Mouse (Mus musculus) heart, adult 2 months (tissue): Measurements from ENCODE around the gene Irx6. TPM values are rescaled to one million over a fixed set of nuclear protein-coding genes. Genes with fewer than 3 reads are reported as not detected.
A peak's percentile ranks its signal among the peaks of the same experiment; 100 is the strongest.

Experiments used
- DNase-seq, 2 experiments: peaks; one replicate each; pipeline ENCODE4 v3.0.0; 2021
- H3K27ac ChIP-seq: fragments of 200-600 bp; 2 replicates; pipeline ENCODE4 v1.8.1; 2022
- H3K27me3 ChIP-seq: fragments of 200-500 bp; 2 replicates; pipeline ENCODE4 v1.6.1; 2012; ENCODE audit warnings: mild to moderate bottlenecking, low read length, inconsistent platforms, mixed read lengths; ENCODE audit not compliant: control insufficient read depth, insufficient read depth
- H3K36me3 ChIP-seq: fragments of 200-500 bp; 2 replicates; pipeline ENCODE4 v1.6.1; 2012; ENCODE audit warnings: low read length, inconsistent platforms; ENCODE audit not compliant: control insufficient read depth, insufficient read depth
- H3K4me1 ChIP-seq: fragments of 200-500 bp; 2 replicates; pipeline ENCODE4 v1.6.1; 2011; ENCODE audit warnings: low read length; ENCODE audit not compliant: control insufficient read depth, insufficient read depth
- H3K4me3 ChIP-seq: fragments of 200-600 bp; 2 replicates; pipeline ENCODE4 v1.8.1; 2022
- H3K79me2 ChIP-seq: fragments of 200-500 bp; replicated peaks from 2 replicates; pipeline ENCODE4 v1.6.1; 2012; ENCODE audit warnings: mild to moderate bottlenecking, inconsistent platforms, low read length, moderate library complexity, mixed read lengths; ENCODE audit not compliant: control insufficient read depth, insufficient read depth
- H3K9ac ChIP-seq: fragments of 200-500 bp; 2 replicates; pipeline ENCODE4 v1.6.1; 2012; ENCODE audit warnings: low read depth, mild to moderate bottlenecking, control low read depth, inconsistent platforms, low read length, mixed read lengths
- CTCF ChIP-seq: fragments of 200-600 bp; IDR thresholded peaks from 2 replicates; pipeline ENCODE4 v1.8.1; 2022; ENCODE audit warnings: antibody characterized with exemption, mild to moderate bottlenecking, moderate library complexity
- EP300 ChIP-seq: fragments of 200-500 bp; IDR thresholded peaks from 2 replicates; pipeline ENCODE4 v1.6.1; 2011; ENCODE audit warnings: low read depth, low read length, control low read depth; ENCODE audit not compliant: insufficient read depth
- POLR2A ChIP-seq: fragments of 200-500 bp; IDR thresholded peaks from 2 replicates; pipeline ENCODE4 v1.6.1; 2011; ENCODE audit warnings: mild to moderate bottlenecking, low read depth, low read length, control low read depth; ENCODE audit not compliant: insufficient read depth
- WGBS: fragments of 180-500 bp; shearing (Covaris S2); methylation state at CpG from one replicate; pipeline ENCODE4 v1.1.7; 2018; 5-methylcytosine and 5-hydroxymethylcytosine counted together
- intact Hi-C: fragments of 180-260 bp; cut with DNase I; formaldehyde crosslinking; loops from one replicate; pipeline ENCODE4 v1.15.1; 2025
- polyA plus RNA-seq: library from polyadenylated mRNA; depleted of rRNA; stranded (reverse); fragments of >200 nt; gene quantifications from 2 replicates; pipeline ENCODE4 v1.2.3, GENCODE M21; 2012
- total RNA-seq, 2 experiments: library from RNA; stranded (reverse); gene quantifications; 2 replicates each; pipeline ENCODE4 v1.2.3; 2021

The Irx6 gene
- total and polyA plus RNA-seq, 3 experiments: 0.04 TPM; not detected in 2

DNA sequence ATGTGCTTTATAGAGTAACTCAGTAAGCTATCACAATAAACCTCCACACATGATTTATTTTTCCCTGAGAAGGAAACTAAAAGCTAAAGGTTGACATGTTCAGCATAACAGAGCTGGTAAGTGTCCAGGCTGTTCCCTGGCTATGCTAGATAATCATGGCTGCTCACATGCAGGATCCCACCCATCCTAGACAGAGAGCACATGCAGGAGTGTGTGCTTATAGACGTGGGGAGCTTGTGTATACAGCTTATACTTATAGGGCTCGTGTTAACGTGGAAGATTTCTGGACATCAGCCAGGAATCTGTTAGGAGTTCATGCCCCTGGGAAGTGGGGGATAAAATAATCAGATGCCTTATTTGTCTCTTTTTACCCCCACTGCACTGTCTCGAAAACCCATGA lies 9.9 kb upstream of the Irx6 start:
- no peaks in the 10 kb centered on the region for H3K27me3 ChIP-seq
- TF ChIP-seq CTCF: no peak
- TF ChIP-seq EP300: no peak
- TF ChIP-seq POLR2A: no peak
- WGBS: 42% methylated on average over 4 of the region's 4 CpGs
- no peaks in the 10 kb centered on the region for H3K4me1 ChIP-seq
- no peak overlapping the region for H3K4me3 ChIP-seq
- H3K36me3 ChIP-seq: no peaks in the 10 kb centered on the region
- H3K27ac ChIP-seq: no peak overlapping the region
- intact Hi-C loops: no loop called here
- no peaks in the 10 kb centered on the region for H3K79me2 ChIP-seq
- H3K9ac ChIP-seq: no peak overlapping the region
- DNase-seq: no peak

DNA sequence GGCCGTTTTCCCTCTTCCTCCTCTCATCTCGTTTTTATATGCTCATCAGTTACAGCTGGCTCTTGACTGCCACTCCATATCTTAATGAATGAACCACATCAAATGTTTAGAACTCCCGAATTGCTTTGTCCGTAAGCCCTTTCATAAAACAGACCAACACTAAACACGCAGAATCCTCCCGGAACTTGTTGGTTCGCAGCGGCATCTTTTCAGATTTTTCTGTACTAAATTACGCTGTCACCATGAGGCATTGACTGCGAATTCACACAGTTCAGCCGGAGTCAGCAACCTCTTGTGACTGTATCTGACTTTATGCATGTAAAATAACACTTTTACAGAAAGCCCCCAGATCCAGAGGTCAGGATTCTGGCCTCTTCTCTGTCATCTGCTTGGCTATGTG lies 3.9 kb upstream of the Irx6 start:
- WGBS: 78% methylated on average over 11 of the region's 11 CpGs

DNA sequence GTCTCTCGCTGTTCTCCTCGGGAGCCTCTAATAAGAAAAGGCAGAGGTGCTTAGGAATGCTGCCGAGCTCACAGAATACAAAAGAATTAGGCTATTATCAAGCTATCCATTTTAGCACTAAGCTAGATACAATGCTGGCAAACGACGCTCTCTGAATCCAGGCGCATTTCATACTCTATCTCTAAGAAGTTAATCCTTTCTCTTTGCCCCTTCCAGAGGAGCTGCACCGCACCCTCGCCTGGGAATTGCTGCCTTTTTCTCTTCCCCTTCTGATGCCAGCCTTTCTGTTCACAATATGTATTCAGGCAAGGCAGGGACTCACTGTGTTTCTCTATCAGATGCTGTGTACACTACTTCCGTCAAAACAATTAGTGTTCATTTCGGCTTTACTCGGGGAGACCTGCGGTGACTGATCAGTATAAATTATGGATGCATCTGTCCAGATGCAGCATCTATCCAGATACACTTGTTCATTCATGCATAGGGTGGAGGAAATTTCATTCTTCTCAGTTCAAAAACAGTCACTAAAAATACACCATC lies 3.4 kb upstream of the Irx6 start:
- DNase-seq: no peak
- Histone ChIP-seq H3K4me3 (no peak overlapping the region), H3K79me2 (no peaks in the 10 kb centered on the region), H3K27ac (no peak overlapping the region), H3K27me3 (peaks cover 5% of the 10 kb centered on the region), H3K9ac (no peak overlapping the region), H3K36me3 (no peaks in the 10 kb centered on the region), H3K4me1 (no peaks in the 10 kb centered on the region)
- intact Hi-C loops: no loop called here
- WGBS: 63% methylated on average over 12 of the region's 12 CpGs
- no peak for TF ChIP-seq CTCF
- TF ChIP-seq POLR2A: no peak
- no peak for TF ChIP-seq EP300

More for the DNA sequence above, 3.9 kb upstream of the Irx6 start:
- Histone ChIP-seq H3K36me3 (no peaks in the 10 kb centered on the region), H3K4me1 (no peaks in the 10 kb centered on the region), H3K9ac (no peak overlapping the region), H3K27me3 (peaks cover 5% of the 10 kb centered on the region), H3K79me2 (no peaks in the 10 kb centered on the region), H3K4me3 (no peak overlapping the region), H3K27ac (no peak overlapping the region)
- TF ChIP-seq EP300 (no peak), CTCF (no peak), POLR2A (no peak)
- DNase-seq: no peak
- intact Hi-C loops: no loop called here

DNA sequence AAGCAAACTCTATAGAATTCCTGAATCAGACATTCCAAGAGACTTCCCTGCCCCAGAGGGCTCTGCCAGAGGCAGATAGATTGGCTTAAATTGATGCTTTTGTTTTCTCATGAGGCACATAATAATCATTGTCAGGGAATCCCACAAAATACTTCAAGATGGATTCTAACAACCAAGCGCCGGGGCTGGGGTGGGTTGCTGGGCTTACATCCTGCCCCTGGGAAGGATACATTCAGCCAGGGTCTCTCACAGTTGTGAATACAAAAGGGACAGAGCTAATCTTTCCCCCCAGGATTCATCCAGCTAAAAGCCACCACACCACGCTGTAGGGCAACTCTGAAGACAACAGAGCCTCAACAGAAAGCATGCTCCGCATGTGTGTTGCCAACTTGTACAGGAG lies 2.2 kb upstream of the Irx6 start:
- no peak for TF ChIP-seq POLR2A
- TF ChIP-seq CTCF: no peak
- no peak for TF ChIP-seq EP300
- DNase-seq: no peak
- Histone ChIP-seq H3K9ac (no peak overlapping the region), H3K27ac (no peak overlapping the region), H3K4me1 (no peaks in the 10 kb centered on the region), H3K4me3 (no peak overlapping the region), H3K36me3 (no peaks in the 10 kb centered on the region), H3K79me2 (no peaks in the 10 kb centered on the region), H3K27me3 (peaks cover 7% of the 10 kb centered on the region)
- intact Hi-C loops: no loop called here
- WGBS: 89% methylated on average over 4 of the region's 4 CpGs

DNA sequence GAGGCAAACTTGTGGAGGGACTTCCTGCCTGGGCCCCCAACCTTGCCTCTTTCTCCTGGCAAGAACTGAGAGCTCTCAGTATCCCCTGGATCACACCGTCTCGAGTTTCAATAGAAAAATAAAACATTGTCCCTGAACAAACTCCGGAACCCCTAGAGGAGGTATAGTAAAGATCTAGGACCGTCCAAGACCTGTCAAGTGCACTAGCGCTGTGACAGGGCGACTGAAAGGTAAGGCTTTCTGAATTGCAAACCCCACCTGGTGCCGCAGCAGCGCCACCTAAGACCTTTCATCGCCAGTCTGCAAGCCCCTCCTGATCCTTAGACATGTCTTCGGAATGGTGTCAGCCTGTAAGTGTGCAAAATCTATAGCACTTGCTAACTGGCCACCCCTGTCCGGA lies 987 bp upstream of the Irx6 start:
- intact Hi-C loops: no loop called here
- no peak overlapping the region for H3K27ac ChIP-seq
- TF ChIP-seq CTCF (no peak), EP300 (no peak), POLR2A (no peak)
- H3K9ac ChIP-seq: no peak overlapping the region
- DNase-seq: no peak
- peaks cover 7% of the 10 kb centered on the region for H3K27me3 ChIP-seq
- no peaks in the 10 kb centered on the region for H3K36me3 ChIP-seq
- no peak overlapping the region for H3K4me3 ChIP-seq
- no peaks in the 10 kb centered on the region for H3K79me2 ChIP-seq
- H3K4me1 ChIP-seq: no peaks in the 10 kb centered on the region
- 8% methylated on average over 11 of the region's 11 CpGs for WGBS

DNA sequence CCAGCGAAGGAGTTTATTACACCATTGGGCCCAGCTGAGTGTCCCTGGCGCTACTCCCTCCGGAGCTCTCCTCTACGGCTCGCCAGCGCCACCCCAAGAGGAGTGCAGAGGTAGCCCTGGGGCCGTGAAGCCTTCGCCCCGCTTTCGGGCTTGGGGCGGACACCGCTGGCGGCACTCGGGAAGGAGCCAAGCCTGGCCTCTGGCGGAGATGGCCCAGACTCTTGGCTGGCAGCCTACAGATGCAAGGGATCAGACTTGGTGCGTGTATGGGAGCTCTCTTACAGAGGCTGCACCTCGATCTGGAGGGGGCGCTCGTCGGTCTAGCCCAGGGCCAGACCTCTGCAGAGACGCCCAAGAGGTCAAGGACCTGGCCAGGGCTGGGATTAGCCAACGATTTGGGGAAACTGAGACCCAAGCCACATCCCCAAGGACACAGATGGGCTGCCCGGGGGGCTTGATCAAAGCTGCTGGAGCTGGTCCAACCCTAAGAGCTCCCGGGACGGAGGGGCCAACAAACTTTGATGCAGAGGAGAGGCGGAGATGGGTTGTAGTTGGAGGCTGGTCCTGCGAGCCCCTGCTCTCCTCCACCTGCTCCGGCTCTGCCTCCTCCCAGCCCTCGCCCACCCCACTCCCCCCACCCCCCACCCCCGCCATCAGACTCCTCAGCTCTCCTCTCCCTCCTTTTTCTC lies 389 bp upstream of the Irx6 start:
- Histone ChIP-seq H3K9ac (no peak overlapping the region), H3K4me1 (no peaks in the 10 kb centered on the region), H3K27ac (no peak overlapping the region), H3K36me3 (no peaks in the 10 kb centered on the region), H3K79me2 (no peaks in the 10 kb centered on the region), H3K27me3 (peaks cover 7% of the 10 kb centered on the region), H3K4me3 (peak overlapping the region; percentile 38; the same call in 1 of the 2 replicates)
- peak; percentile 52 to 57 for DNase-seq
- WGBS: 2% methylated on average over 29 of the region's 30 CpGs
- intact Hi-C loops: no loop called here
- no peak for TF ChIP-seq POLR2A
- TF ChIP-seq EP300: no peak
- TF ChIP-seq CTCF: peak; percentile 59
